Mouse (Mus musculus) heart, embryonic 16.5 days (tissue): Measurements from ENCODE around the gene Lrrc28. TPM values are rescaled to one million over a fixed set of nuclear protein-coding genes. Genes with fewer than 3 reads are reported as not detected.

Experiments
- ATAC-seq: fragments of 200-750 bp; cut with Nextera tagmentation; replicated peaks from 2 replicates; pipeline ENCODE4 v1.8.0; 2017; ENCODE audit warnings: moderate number of reproducible peaks; ENCODE audit not compliant: insufficient read depth, low FRiP score; ENCODE audit errors: extremely low read depth
- H3K27ac ChIP-seq: fragments of 300-500 bp; sonication (generic); 2 replicates; pipeline ENCODE4 v1.5.1; 2014; ENCODE audit warnings: mild to moderate bottlenecking, low read length, control low read depth, moderate library complexity
- H3K27me3 ChIP-seq: fragments of 300-500 bp; sonication (generic); 2 replicates; pipeline ENCODE4 v1.6.1; 2014; ENCODE audit warnings: low read length, mixed read lengths; ENCODE audit not compliant: control insufficient read depth, insufficient read depth
- H3K36me3 ChIP-seq: fragments of 300-500 bp; sonication (generic); 2 replicates; pipeline ENCODE4 v1.6.1; 2014; ENCODE audit not compliant: control insufficient read depth, insufficient read depth
- H3K4me1 ChIP-seq: fragments of 300-500 bp; sonication (generic); 2 replicates; pipeline ENCODE4 v1.6.1; 2014; ENCODE audit warnings: low read length, mixed read lengths; ENCODE audit not compliant: control insufficient read depth, insufficient read depth
- H3K4me2 ChIP-seq: fragments of 300-500 bp; sonication (generic); 2 replicates; pipeline ENCODE4 v1.6.1; 2014; ENCODE audit warnings: low read depth, mild to moderate bottlenecking, control low read depth, low read length
- H3K4me3 ChIP-seq: fragments of 300-500 bp; sonication (generic); 2 replicates; pipeline ENCODE4 v1.5.1; 2014; ENCODE audit warnings: mild to moderate bottlenecking, control low read depth, low read length
- H3K9ac ChIP-seq: fragments of 300-500 bp; sonication (generic); 2 replicates; pipeline ENCODE4 v1.6.1; 2014; ENCODE audit warnings: low read length, control low read depth
- H3K9me3 ChIP-seq: fragments of 300-500 bp; sonication (generic); replicated peaks from 2 replicates; pipeline ENCODE4 v1.6.1; 2016; ENCODE audit warnings: low read length; ENCODE audit not compliant: control insufficient read depth
- WGBS: fragments of 180-500 bp; shearing (Covaris S2); extraction: QIAGEN DNeasy Blood & Tissue Kit; methylation state at CpG from one replicate; pipeline ENCODE4 v1.1.7; 2014; 5-methylcytosine and 5-hydroxymethylcytosine counted together
- polyA plus RNA-seq: library from polyadenylated mRNA; unstranded; fragments of >200 nt; fragmentation: Nextera tagmentation; extraction: Ambion mirVana; gene quantifications from 2 replicates; pipeline ENCODE4 v1.2.1, GENCODE M21; 2015

Gene Lrrc28
- polyA plus RNA-seq, 1 experiment from 2014 or later, result 13.0 TPM

GRCm38 (mm10) chr7:67616890-67617289 lies 28.2 kb downstream of the Lrrc28 start:
- H3K27ac ChIP-seq, result peak overlapping the region; percentile 67
- H3K4me3 ChIP-seq, result no peak overlapping the region
- no peaks in the 10 kb centered on the region for H3K36me3 ChIP-seq
- no peak for ATAC-seq
- no peaks in the 10 kb centered on the region for H3K27me3 ChIP-seq
- no peaks in the 10 kb centered on the region for H3K9me3 ChIP-seq
- H3K4me2 ChIP-seq, result no peak overlapping the region
- H3K4me1 ChIP-seq, result peaks cover 34% of the 10 kb centered on the region
- no peak overlapping the region for H3K9ac ChIP-seq
- WGBS, result 60% methylated on average over 4 of the region's 4 CpGs

GRCm38 (mm10) chr7:67614464-67614861 lies 30.6 kb downstream of the Lrrc28 start:
- H3K4me1 ChIP-seq, result peaks cover 26% of the 10 kb centered on the region
- H3K27ac ChIP-seq, result peak overlapping the region; percentile 90
- no peaks in the 10 kb centered on the region for H3K36me3 ChIP-seq
- H3K9ac ChIP-seq, result no peak overlapping the region
- no peak; the same call in 1 of the 2 replicates for ATAC-seq
- peak overlapping the region; percentile 39; the same call in 1 of the 2 replicates for H3K4me2 ChIP-seq
- no peak overlapping the region for H3K4me3 ChIP-seq
- 74% methylated on average over 7 of the region's 7 CpGs for WGBS
- H3K9me3 ChIP-seq, result no peaks in the 10 kb centered on the region
- no peaks in the 10 kb centered on the region for H3K27me3 ChIP-seq

GRCm38 (mm10) chr7:67613795-67614463 lies 31.1 kb downstream of the Lrrc28 start:
- H3K9ac ChIP-seq, result no peak overlapping the region
- H3K4me1 ChIP-seq, result peaks cover 26% of the 10 kb centered on the region
- peak overlapping the region; percentile 90 for H3K27ac ChIP-seq
- no peaks in the 10 kb centered on the region for H3K9me3 ChIP-seq
- no peaks in the 10 kb centered on the region for H3K36me3 ChIP-seq
- WGBS, result 35% methylated on average over 10 of the region's 10 CpGs
- H3K4me2 ChIP-seq, result peak overlapping the region; percentile 39; the same call in 1 of the 2 replicates
- H3K4me3 ChIP-seq, result peak overlapping the region; percentile 6; the same call in 1 of the 2 replicates
- no peaks in the 10 kb centered on the region for H3K27me3 ChIP-seq
- ATAC-seq, result peak; percentile 87

- peaks cover 9% of the 10 kb centered on the region for H3K4me1 ChIP-seq
- no peaks in the 10 kb centered on the region for H3K36me3 ChIP-seq
- no peak overlapping the region for H3K9ac ChIP-seq
- no peak overlapping the region for H3K4me3 ChIP-seq
- H3K9me3 ChIP-seq, result no peaks in the 10 kb centered on the region
- no peak overlapping the region for H3K4me2 ChIP-seq
- H3K27me3 ChIP-seq, result no peaks in the 10 kb centered on the region
- no peak for ATAC-seq
- H3K27ac ChIP-seq, result no peak overlapping the region; the same call in 1 of the 2 replicates
- WGBS, result 68% methylated on average over 4 of the region's 4 CpGs
Observed at GRCm38 (mm10) chr7:67608348-67609024, 36.6 kb downstream of the Lrrc28 start.

- Histone ChIP-seq H3K36me3 (no peaks in the 10 kb centered on the region), H3K9me3 (no peaks in the 10 kb centered on the region), H3K4me2 (no peak overlapping the region), H3K27me3 (no peaks in the 10 kb centered on the region), H3K4me1 (0 out of 2 replicates have a peak, but pooled peaks cover 4% of the 10 kb centered on the region), H3K9ac (no peak overlapping the region), H3K4me3 (no peak overlapping the region), H3K27ac (no peak overlapping the region)
- 54% methylated on average over 5 of the region's 5 CpGs for WGBS
- no peak for ATAC-seq
Observed at GRCm38 (mm10) chr7:67607669-67608347, 37.3 kb downstream of the Lrrc28 start.

GRCm38 (mm10) chr7:67606250-67606649 lies 38.8 kb downstream of the Lrrc28 start:
- Histone ChIP-seq H3K27me3 (no peaks in the 10 kb centered on the region), H3K27ac (no peak overlapping the region), H3K4me2 (no peak overlapping the region), H3K9ac (no peak overlapping the region), H3K9me3 (no peaks in the 10 kb centered on the region), H3K4me1 (0 out of 2 replicates have a peak, but pooled peaks cover 4% of the 10 kb centered on the region), H3K36me3 (no peaks in the 10 kb centered on the region), H3K4me3 (no peak overlapping the region)
- no peak for ATAC-seq
- WGBS, result 80% methylated on average over 1 of the region's 1 CpGs

GRCm38 (mm10) chr7:67605114-67605513 lies 40.0 kb downstream of the Lrrc28 start:
- no peaks in the 10 kb centered on the region for H3K27me3 ChIP-seq
- no peaks in the 10 kb centered on the region for H3K36me3 ChIP-seq
- no peak overlapping the region for H3K4me2 ChIP-seq
- ATAC-seq, result no peak
- no peaks in the 10 kb centered on the region for H3K9me3 ChIP-seq
- H3K4me1 ChIP-seq, result 0 out of 2 replicates have a peak, but pooled peaks cover 4% of the 10 kb centered on the region
- H3K27ac ChIP-seq, result no peak overlapping the region
- H3K9ac ChIP-seq, result no peak overlapping the region
- WGBS, result 83% methylated on average over 6 of the region's 6 CpGs
- no peak overlapping the region for H3K4me3 ChIP-seq

- WGBS, result 52% methylated on average over 3 of the region's 3 CpGs
- 0 out of 2 replicates have a peak, but pooled peaks have one; percentile 37 for ATAC-seq
- no peak overlapping the region for H3K4me2 ChIP-seq
- peaks cover 6% of the 10 kb centered on the region for H3K4me1 ChIP-seq
- no peak overlapping the region for H3K9ac ChIP-seq
- no peak overlapping the region for H3K4me3 ChIP-seq
- H3K36me3 ChIP-seq, result no peaks in the 10 kb centered on the region
- H3K27me3 ChIP-seq, result no peaks in the 10 kb centered on the region
- peak overlapping the region; percentile 69 for H3K27ac ChIP-seq
- no peaks in the 10 kb centered on the region for H3K9me3 ChIP-seq
Observed at GRCm38 (mm10) chr7:67598050-67598449, 47.0 kb downstream of the Lrrc28 start.

GRCm38 (mm10) chr7:67596961-67597360 lies 48.1 kb downstream of the Lrrc28 start:
- peaks cover 6% of the 10 kb centered on the region for H3K4me1 ChIP-seq
- WGBS, result 68% methylated on average over 1 of the region's 1 CpGs
- H3K9ac ChIP-seq, result no peak overlapping the region
- H3K27ac ChIP-seq, result no peak overlapping the region
- ATAC-seq, result no peak
- H3K4me2 ChIP-seq, result no peak overlapping the region
- no peaks in the 10 kb centered on the region for H3K36me3 ChIP-seq
- H3K27me3 ChIP-seq, result no peaks in the 10 kb centered on the region
- no peak overlapping the region for H3K4me3 ChIP-seq
- H3K9me3 ChIP-seq, result no peaks in the 10 kb centered on the region
